Mouse (Mus musculus) adrenal gland, adult 2 months (tissue): ENCODE results near the gene Cd59a. TPM values are rescaled to one million over a fixed set of nuclear protein-coding genes. Genes with fewer than 3 reads are reported as not detected.
"Not testable (repeated sequence)": the region's sequence is repeated elsewhere in the genome, so short reads cannot be mapped to it uniquely, and the experiment has no call there.

Experiments used
- DNase-seq: peaks from one replicate; pipeline ENCODE4 v3.0.0; 2021
- polyA plus RNA-seq: library from polyadenylated mRNA; depleted of rRNA; stranded (reverse); fragments of >200 nt; gene quantifications from 2 replicates; pipeline ENCODE4 v1.2.3, GENCODE M21; 2012
- total RNA-seq, 2 experiments: library from RNA; stranded (reverse); gene quantifications; 2 replicates each; pipeline ENCODE4 v1.2.3; 2021

Gene Cd59a
- total and polyA plus RNA-seq, 3 experiments = 30.9 to 117 (median 113) TPM

GRCm38 (mm10) chr2:104109021-104109420 is 13.4 kb downstream of the Cd59a start:
- not testable (repeated sequence) for DNase-seq

GRCm38 (mm10) chr2:104109528-104109927 is 13.9 kb downstream of the Cd59a start:
- no peak for DNase-seq

- DNase-seq = no peak
These were observed 14.4 kb downstream of the Cd59a start for GRCm38 (mm10) chr2:104110031-104110430.

- not testable (repeated sequence) for DNase-seq
These were observed 15.7 kb downstream of the Cd59a start for GRCm38 (mm10) chr2:104111170-104111797.

- DNase-seq = not testable (repeated sequence)
These were observed 18.0 kb downstream of the Cd59a start for GRCm38 (mm10) chr2:104113563-104113962.

GRCm38 (mm10) chr2:104114898-104115297 is 19.3 kb downstream of the Cd59a start:
- peak; percentile 58 for DNase-seq

- not testable (repeated sequence) for DNase-seq
These were observed 21.6 kb downstream of the Cd59a start for GRCm38 (mm10) chr2:104117173-104117572.

GRCm38 (mm10) chr2:104119097-104119496 is 23.5 kb downstream of the Cd59a start:
- DNase-seq = peak; percentile 62

GRCm38 (mm10) chr2:104120312-104120711 is 24.7 kb downstream of the Cd59a start:
- DNase-seq = no peak

GRCm38 (mm10) chr2:104121681-104122504 is 26.3 kb downstream of the Cd59a start:
- no peak for DNase-seq

- DNase-seq = peak; percentile 98
These were observed 27.1 kb downstream of the Cd59a start, which contains the start of gene A930018P22Rik for GRCm38 (mm10) chr2:104122505-104123378. A930018P22Rik (plus strand) TSS chr2:104122769.

GRCm38 (mm10) chr2:104123540-104123939 is 27.9 kb downstream of the Cd59a start:
- DNase-seq = no peak

- no peak for DNase-seq
These were observed 28.5 kb downstream of the Cd59a start for GRCm38 (mm10) chr2:104124071-104124470.

- DNase-seq = peak; percentile 84
These were observed 33.4 kb downstream of the Cd59a start for GRCm38 (mm10) chr2:104128803-104129531.

GRCm38 (mm10) chr2:104130165-104130564 is 34.6 kb downstream of the Cd59a start:
- no peak for DNase-seq

- peak; percentile 36 for DNase-seq
These were observed 35.4 kb downstream of the Cd59a start for GRCm38 (mm10) chr2:104130969-104131368.

GRCm38 (mm10) chr2:104132266-104132859 is 36.8 kb downstream of the Cd59a start:
- DNase-seq = no peak

GRCm38 (mm10) chr2:104133042-104133810 is 37.6 kb downstream of the Cd59a start:
- peak; percentile 67 for DNase-seq

- DNase-seq = peak; percentile 75
These were observed 38.8 kb downstream of the Cd59a start for GRCm38 (mm10) chr2:104134150-104135056.
